In genomic region chr2:31458989-31459936, GRCm38 (mm10) we compare ENCODE assay signal across 8 mouse cellular contexts. TPM values are rescaled to one million over a fixed set of nuclear protein-coding genes. Genes with fewer than 3 reads are reported as not detected.
DNase-seq lines count a peak whose midpoint lies in the region; ATAC-seq and TF ChIP-seq lines count a peak whose summit lies in the region.

No protein-coding gene starts in this region.

- intact Hi-C loops in gastrocnemius, postnatal 36 days (cut with DNase I) = no loop called here

- H3K4me3 ChIP-seq in lung, embryonic 14.5 days (ENCODE audit: low read depth, low read length) = peak overlapping the region; percentile 41; the same call in 1 of the 2 replicates
- H3K4me3 ChIP-seq in embryonic facial prominence, embryonic 13.5 days = peak overlapping the region; percentile 47
- no peak overlapping the region; the same call in 1 of the 2 replicates for H3K4me3 ChIP-seq in kidney, embryonic 16.5 days (ENCODE audit: low read length)
- peak overlapping the region; percentile 42 for H3K4me3 ChIP-seq in neural tube, embryonic 13.5 days

- no peak overlapping the region for H3K27ac ChIP-seq in lung, embryonic 14.5 days (ENCODE audit: low read depth)
- H3K27ac ChIP-seq in embryonic facial prominence, embryonic 13.5 days = no peak overlapping the region
- H3K27ac ChIP-seq in kidney, embryonic 16.5 days (ENCODE audit: low read length) = no peak overlapping the region
- no peak overlapping the region for H3K27ac ChIP-seq in neural tube, embryonic 13.5 days (replicated peaks)

- peak; percentile 28 for ATAC-seq in lung, embryonic 14.5 days (ENCODE audit: insufficient read depth)
- no peak for ATAC-seq in embryonic facial prominence, embryonic 13.5 days (ENCODE audit: insufficient number of reproducible peaks, insufficient read depth, low FRiP score, low TSS enrichment, low read depth)
- ATAC-seq in kidney, embryonic 16.5 days (ENCODE audit: low FRiP score, low TSS enrichment) = peak; percentile 41; the same call in 1 of the 2 replicates
- ATAC-seq in neural tube, embryonic 13.5 days (ENCODE audit: low read depth) = no peak

- 22% methylated on average over 16 of the region's 16 CpGs for whole genome bisulfite sequencing in lung, embryonic 14.5 days
- 35% methylated on average over 16 of the region's 16 CpGs for WGBS in embryonic facial prominence, embryonic 13.5 days
- WGBS in kidney, embryonic 16.5 days = 43% methylated on average over 16 of the region's 16 CpGs
- WGBS in neural tube, embryonic 13.5 days = 41% methylated on average over 16 of the region's 16 CpGs

- DNase-seq in lung, embryonic 14.5 days = peak; percentile 59
- no peak for DNase-seq in lung, postnatal 14 days
- DNase-seq in gastrocnemius, postnatal 36 days = no peak
- no peak for DNase-seq in cerebellum, adult 11-12 months
- DNase-seq in urinary bladder, postnatal 10 days (ENCODE audit: low spot score) = no peak

- H3K27me3 ChIP-seq in lung, embryonic 14.5 days (ENCODE audit: insufficient read depth, low read length) = peaks cover 15% of the 10 kb centered on the region
- peaks cover 62% of the 10 kb centered on the region for H3K27me3 ChIP-seq in embryonic facial prominence, embryonic 13.5 days
- peaks cover 18% of the 10 kb centered on the region for H3K27me3 ChIP-seq in kidney, embryonic 16.5 days (ENCODE audit: insufficient read depth, low read length)
- H3K27me3 ChIP-seq in neural tube, embryonic 13.5 days = peaks cover 80% of the 10 kb centered on the region

- H3K36me3 ChIP-seq in lung, embryonic 14.5 days (ENCODE audit: insufficient read depth) = no peaks in the 10 kb centered on the region
- H3K36me3 ChIP-seq in embryonic facial prominence, embryonic 13.5 days = no peaks in the 10 kb centered on the region
- H3K36me3 ChIP-seq in kidney, embryonic 16.5 days (ENCODE audit: insufficient read depth, low read length) = no peaks in the 10 kb centered on the region
- H3K36me3 ChIP-seq in neural tube, embryonic 13.5 days = no peaks in the 10 kb centered on the region

- peaks cover 9% of the 10 kb centered on the region for H3K4me1 ChIP-seq in lung, embryonic 14.5 days (ENCODE audit: insufficient read depth)
- H3K4me1 ChIP-seq in embryonic facial prominence, embryonic 13.5 days = peaks cover 23% of the 10 kb centered on the region
- peaks cover 12% of the 10 kb centered on the region for H3K4me1 ChIP-seq in kidney, embryonic 16.5 days (ENCODE audit: insufficient read depth, low read length)
- peaks cover 9% of the 10 kb centered on the region; the same call in 1 of the 2 replicates for H3K4me1 ChIP-seq in neural tube, embryonic 13.5 days (replicated peaks)

- TF ChIP-seq CTCF in lung, embryonic 14.5 days (IDR thresholded peaks at IDR 0.05; ENCODE audit: low read depth) = 0 out of 2 replicates have a peak, but pooled peaks have one; percentile 8

- H3K9ac ChIP-seq in lung, embryonic 14.5 days = no peak overlapping the region
- H3K9ac ChIP-seq in embryonic facial prominence, embryonic 13.5 days = peak overlapping the region; percentile 68; the same call in 1 of the 2 replicates
- H3K9ac ChIP-seq in kidney, embryonic 16.5 days (replicated peaks; ENCODE audit: low read length) = peak overlapping the region; percentile 56
- H3K9ac ChIP-seq in neural tube, embryonic 13.5 days = peak overlapping the region; percentile 62; the same call in 1 of the 2 replicates

- H3K4me2 ChIP-seq in lung, embryonic 14.5 days = peak overlapping the region; percentile 82
- H3K4me2 ChIP-seq in embryonic facial prominence, embryonic 13.5 days = peak overlapping the region; percentile 86
- H3K4me2 ChIP-seq in kidney, embryonic 16.5 days (replicated peaks; ENCODE audit: low read depth, low read length) = peak overlapping the region; percentile 83
- H3K4me2 ChIP-seq in neural tube, embryonic 13.5 days = peak overlapping the region; percentile 61

- H3K9me3 ChIP-seq in lung, embryonic 14.5 days (ENCODE audit: low read depth, low read length) = no peaks in the 10 kb centered on the region
- no peaks in the 10 kb centered on the region for H3K9me3 ChIP-seq in embryonic facial prominence, embryonic 13.5 days
- no peaks in the 10 kb centered on the region for H3K9me3 ChIP-seq in kidney, embryonic 16.5 days (ENCODE audit: low read length)
- no peaks in the 10 kb centered on the region for H3K9me3 ChIP-seq in neural tube, embryonic 13.5 days

RNA-seq across cellular contexts. Expression of gene Ass1, which starts 10.7 kb away (rescaled TPM):
- 9.1 and 9.5 TPM in 2 replicates for polyA plus RNA-seq in lung, embryonic 14.5 days (2014; fragmentation: Nextera tagmentation; extraction: Ambion mirVana)
- 14.1 and 15.3 TPM in 2 replicates for polyA plus RNA-seq in embryonic facial prominence, embryonic 13.5 days (2015; fragmentation: Nextera tagmentation; extraction: Ambion mirVana)
- 130 and 164 TPM in 2 replicates for polyA plus RNA-seq in kidney, embryonic 16.5 days (2015; fragmentation: Nextera tagmentation; extraction: Ambion mirVana)
- 12.5 and 14.8 TPM in 2 replicates for polyA plus RNA-seq in neural tube, embryonic 13.5 days (2015; fragmentation: Nextera tagmentation; extraction: Ambion mirVana)
- 1 to 10 TPM; 1.9 to 2.1 TPM for total RNA-seq in gastrocnemius, postnatal 36 days (2021)

Comparison
In these comparisons a context has a peak if more than half of its experiments do, and no peak if none do; other contexts are left out.
1. ATAC-seq: peak in lung, embryonic 14.5 days (single experiment) and kidney, embryonic 16.5 days (single experiment); none in embryonic facial prominence, embryonic 13.5 days (single experiment) and neural tube, embryonic 13.5 days (single experiment).
2. Peak in every context shown above with its lines, with median percentiles within 50 percentile points of each other: H3K4me2 ChIP-seq.